Mouse (Mus musculus): Measurements from ENCODE around the gene 1700034J05Rik.

DNA sequence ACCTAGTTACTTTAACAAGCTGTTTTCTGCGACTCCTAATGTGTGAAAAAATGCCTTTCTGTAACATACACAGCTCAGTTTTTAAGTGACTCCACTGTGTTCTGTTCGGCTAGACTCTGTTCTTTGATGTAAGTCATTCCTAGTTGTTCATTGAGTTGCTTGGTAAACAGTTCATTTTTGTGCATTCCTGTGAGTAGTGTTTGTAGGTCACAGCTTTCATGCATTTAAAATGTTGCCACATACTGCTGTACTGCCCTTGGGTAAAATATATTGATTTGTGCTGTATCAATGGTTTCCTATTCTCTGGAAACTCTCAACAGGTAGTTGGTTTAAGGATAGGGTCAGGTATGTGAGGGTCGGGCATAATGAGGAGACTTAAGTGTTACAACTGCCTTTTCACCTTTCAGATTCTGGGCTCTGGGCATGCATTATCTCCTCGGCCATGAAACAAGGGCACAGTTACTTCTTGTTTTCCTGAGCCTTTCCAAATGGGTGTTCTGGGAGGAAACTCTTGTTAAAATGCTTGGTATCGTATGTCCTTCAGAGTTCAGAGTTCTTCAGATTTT lies 27.7 kb downstream of the 1700034J05Rik start:
- TF ChIP-seq CTCF (IDR thresholded peaks at IDR 0.05; ENCODE audit: low read depth, low read length): no peak
- no peak for TF ChIP-seq POLR2A (IDR thresholded peaks at IDR 0.05; ENCODE audit: borderline replicate concordance, low read depth, low read length)
